Mouse (Mus musculus): ENCODE data around the gene Rfesd.

Gene Rfesd

DNA sequence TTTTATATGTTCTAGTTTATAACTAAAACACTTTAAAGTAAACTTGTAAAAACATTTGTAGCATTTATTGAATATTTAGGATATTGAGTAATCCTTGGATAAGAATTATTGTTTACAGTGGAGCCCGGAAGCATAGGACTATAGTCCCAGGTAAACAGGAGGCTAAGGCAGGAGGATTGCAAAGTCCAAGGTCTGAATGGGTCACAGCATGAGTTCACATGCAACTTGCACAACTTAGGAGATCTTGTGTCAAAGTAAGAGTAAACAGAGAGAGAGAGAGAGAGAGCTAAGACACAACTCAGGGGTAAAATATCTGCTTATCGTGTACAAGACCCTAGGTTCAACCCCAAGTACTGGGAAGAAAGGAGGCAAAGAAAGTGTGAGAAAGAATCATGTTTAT lies 41.9 kb downstream of the Rfesd start:
- DNase-seq, result no peak

DNA sequence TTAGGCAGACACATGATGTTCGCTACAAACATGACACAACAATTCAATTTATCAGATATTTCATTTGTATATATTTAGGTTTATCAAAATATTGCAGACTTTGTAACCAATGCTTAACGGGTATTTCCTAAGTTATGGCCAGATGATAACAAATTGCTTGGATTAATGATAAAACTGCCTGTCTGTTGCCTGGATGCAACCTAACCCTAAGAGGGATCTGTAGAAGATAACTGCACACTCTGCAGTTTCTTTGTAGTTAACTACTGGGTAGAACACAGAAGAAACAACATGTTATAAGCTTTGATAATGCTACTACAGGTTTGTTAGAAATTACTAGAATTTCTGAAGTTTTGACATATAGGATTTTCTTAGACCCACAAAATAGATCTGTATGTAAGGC lies 42.3 kb downstream of the Rfesd start:
- no peak for DNase-seq

DNA sequence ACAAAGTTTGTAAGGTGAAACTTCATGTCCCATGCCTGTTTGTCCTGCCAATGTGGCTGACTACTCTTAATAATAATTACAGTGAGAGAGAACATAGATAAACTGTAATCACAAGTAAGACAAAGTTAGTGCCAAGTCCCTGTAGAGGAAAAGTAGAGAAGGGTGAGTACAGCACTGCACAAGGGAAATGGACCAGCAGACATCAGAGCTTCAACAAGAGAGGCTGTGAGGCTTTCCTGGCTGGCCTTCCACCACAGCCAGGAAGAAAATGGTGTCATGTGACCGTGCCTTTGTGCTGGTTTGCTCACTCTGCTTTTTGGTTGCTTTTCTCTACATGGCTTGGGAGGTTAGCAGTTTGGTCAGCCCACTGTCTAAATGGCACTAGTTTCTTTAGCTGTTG lies 42.9 kb downstream of the Rfesd start:
- DNase-seq, result no peak

DNA sequence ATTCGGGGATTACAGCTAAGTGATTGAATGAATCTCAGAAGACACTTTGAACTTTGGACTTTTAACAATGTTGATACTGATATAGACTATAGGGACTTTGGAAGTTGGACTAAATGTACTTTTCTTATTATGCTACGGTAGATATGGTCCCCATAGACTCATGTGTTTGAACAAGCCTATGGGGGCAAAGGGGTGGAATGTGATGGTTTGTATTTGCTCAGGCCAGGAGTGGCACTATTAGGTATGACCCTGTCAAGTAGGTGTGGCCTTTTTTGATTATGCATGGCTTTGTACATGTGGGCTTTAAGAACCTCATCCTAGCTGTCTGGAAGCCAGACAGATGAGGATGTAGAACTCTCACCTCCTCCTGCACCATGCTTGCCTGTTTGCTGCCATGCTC lies 44.0 kb downstream of the Rfesd start:
- no peak for DNase-seq

DNA sequence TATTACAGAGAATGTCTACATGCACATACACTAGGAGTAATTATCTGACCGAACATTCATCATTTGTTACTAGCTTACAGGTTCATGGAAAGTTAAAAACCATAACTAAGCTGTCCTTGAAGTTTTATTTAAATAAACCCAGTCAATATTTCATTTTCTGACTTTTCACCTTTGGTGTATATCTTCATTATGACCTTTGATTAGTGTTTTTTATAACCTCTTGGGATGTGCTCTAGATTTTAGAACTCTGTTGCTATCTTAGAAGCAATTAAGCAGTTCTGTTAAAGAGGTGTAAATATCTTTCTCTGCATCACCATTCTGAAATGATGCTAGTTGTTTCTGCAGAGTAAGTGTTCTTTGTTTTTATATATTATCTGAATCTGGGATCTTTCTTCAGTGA lies 51.7 kb downstream of the Rfesd start, which contains the start of gene Spata9:
Gene Spata9 (plus strand): TSS at position 301 of the 400 bp plus-strand sequence.
- no peak for DNase-seq

DNA sequence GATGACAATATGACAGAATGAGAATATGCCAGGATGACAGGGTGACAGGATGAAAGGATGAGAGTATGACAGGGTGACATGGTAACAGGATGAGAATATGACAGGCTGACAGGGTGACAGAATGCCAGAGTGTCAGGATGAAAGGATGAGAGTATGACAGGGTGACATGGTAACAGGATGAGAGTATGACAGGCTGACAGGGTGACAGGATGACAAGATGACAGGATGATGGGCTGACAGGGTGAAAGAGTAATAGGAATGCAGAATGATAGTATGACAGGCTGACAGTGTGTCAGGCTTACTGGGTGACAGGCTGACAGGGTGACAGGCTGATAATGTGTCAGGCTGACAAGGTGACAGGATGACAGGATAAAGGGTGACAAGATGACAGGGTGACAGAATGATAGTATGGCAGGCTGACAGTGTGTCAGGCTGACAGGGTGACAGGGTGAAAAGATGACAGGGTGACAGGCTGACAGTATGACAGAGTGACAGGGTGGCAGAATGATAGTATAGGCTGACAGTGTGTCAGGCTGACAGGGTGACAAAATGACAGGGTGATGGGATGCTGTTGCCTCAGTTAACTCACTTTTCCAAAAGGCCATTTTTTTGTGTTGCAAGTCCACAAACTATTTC lies 63.0 kb downstream of the Rfesd start:
- no peak for DNase-seq
